Mouse (Mus musculus): ENCODE results near the gene Atoh7. TPM values are rescaled to one million over a fixed set of nuclear protein-coding genes. Genes with fewer than 3 reads are reported as not detected.

Gene Atoh7
- total and polyA plus RNA-seq, 3 experiments: not detected

GRCm38 (mm10) chr10:63100657-63101056 lies 1.2 kb downstream of the Atoh7 start:
- no peak overlapping the region for H3K9ac ChIP-seq (ENCODE audit: control insufficient read depth, low read depth, low read length, poor library complexity, severe bottlenecking)
- no peaks in the 10 kb centered on the region; a peak in 2 of 4 replicates for H3K27me3 ChIP-seq (ENCODE audit: control insufficient read depth in 1 of 2, insufficient read depth in 2 of 2, low read length in 2 of 2)
- H3K79me2 ChIP-seq (ENCODE audit: control insufficient read depth, insufficient read depth, low read length, poor library complexity): no peaks in the 10 kb centered on the region
- H3K27ac ChIP-seq (ENCODE audit: control insufficient read depth, low read depth, low read length): no peak overlapping the region
- no peaks in the 10 kb centered on the region for H3K36me3 ChIP-seq (ENCODE audit: control insufficient read depth in 1 of 2, insufficient read depth in 2 of 2, low read length in 2 of 2)
- DNase-seq (ENCODE audit: low read depth, low spot score): no peak
- TF ChIP-seq RCOR1 (IDR thresholded peaks at IDR 0.05; ENCODE audit: low read depth, low read length): no peak
- TF ChIP-seq ETS1 (IDR thresholded peaks at IDR 0.05; ENCODE audit: low read depth, low read length): no peak
- TF ChIP-seq NELFE (IDR thresholded peaks at IDR 0.05; ENCODE audit: low read depth, low read length): no peak
- TF ChIP-seq E2F4 (IDR thresholded peaks at IDR 0.05; ENCODE audit: borderline replicate concordance, low read depth, low read length): no peak
- TF ChIP-seq BHLHE40 (IDR thresholded peaks at IDR 0.05; ENCODE audit: borderline replicate concordance, low read depth, low read length): no peak
- TF ChIP-seq ZNF384 (IDR thresholded peaks at IDR 0.05; ENCODE audit: low read depth, low read length): no peak
- no peak for TF ChIP-seq USF1 (IDR thresholded peaks at IDR 0.05; ENCODE audit: low read depth, low read length)
- no peak for TF ChIP-seq MXI1 (IDR thresholded peaks at IDR 0.05; ENCODE audit: low read depth, low read length)
- TF ChIP-seq HCFC1 (IDR thresholded peaks at IDR 0.05; ENCODE audit: low read depth, low read length): no peak
- TF ChIP-seq GATA1 (IDR thresholded peaks at IDR 0.05; ENCODE audit: low read depth, low read length): no peak
- TF ChIP-seq POLR2AphosphoS2 (IDR thresholded peaks at IDR 0.05; ENCODE audit: low read length): no peak
- no peak for TF ChIP-seq POLR2AphosphoS5 (IDR thresholded peaks at IDR 0.05; ENCODE audit: borderline replicate concordance, low read depth, low read length)
- TF ChIP-seq JUND (IDR thresholded peaks at IDR 0.05; ENCODE audit: low read depth, low read length): no peak
- no peak for TF ChIP-seq ZMIZ1 (IDR thresholded peaks at IDR 0.05; ENCODE audit: low read depth, low read length)
- TF ChIP-seq TAL1 (IDR thresholded peaks at IDR 0.05; ENCODE audit: low read length): no peak
- no peak for TF ChIP-seq ELF1 (IDR thresholded peaks at IDR 0.05; ENCODE audit: low read depth, low read length)
- TF ChIP-seq CHD1 (IDR thresholded peaks at IDR 0.05; ENCODE audit: low read depth, low read length): no peak
- no peak for TF ChIP-seq MAX (IDR thresholded peaks at IDR 0.05; ENCODE audit: low read length)
- H3K4me3 ChIP-seq (ENCODE audit: control insufficient read depth in 1 of 2, insufficient read depth in 1 of 2, low read depth in 2 of 2, low read length in 2 of 2): no peak overlapping the region
- no peaks in the 10 kb centered on the region for H3K4me1 ChIP-seq (ENCODE audit: control insufficient read depth in 1 of 2, insufficient read depth in 2 of 2, low read length in 2 of 2)
- H3K9me3 ChIP-seq (replicated peaks; ENCODE audit: insufficient read depth, low read length): no peaks in the 10 kb centered on the region

GRCm38 (mm10) chr10:63113027-63113604 lies 13.7 kb downstream of the Atoh7 start:
- Histone ChIP-seq H3K79me2 (ENCODE audit: control insufficient read depth, insufficient read depth, low read length, poor library complexity) (no peaks in the 10 kb centered on the region), H3K4me1 (ENCODE audit: control insufficient read depth in 1 of 2, insufficient read depth in 2 of 2, low read length in 2 of 2) (no peaks in the 10 kb centered on the region), H3K36me3 (ENCODE audit: control insufficient read depth in 1 of 2, insufficient read depth in 2 of 2, low read length in 2 of 2) (no peaks in the 10 kb centered on the region), H3K9me3 (replicated peaks; ENCODE audit: insufficient read depth, low read length) (no peaks in the 10 kb centered on the region), H3K4me3 (ENCODE audit: control insufficient read depth in 1 of 2, insufficient read depth in 1 of 2, low read depth in 2 of 2, low read length in 2 of 2) (no peak overlapping the region), H3K27me3 (ENCODE audit: control insufficient read depth in 1 of 2, insufficient read depth in 2 of 2, low read length in 2 of 2) (no peaks in the 10 kb centered on the region), H3K27ac (ENCODE audit: control insufficient read depth, low read depth, low read length) (no peak overlapping the region), H3K9ac (ENCODE audit: control insufficient read depth, low read depth, low read length, poor library complexity, severe bottlenecking) (no peak overlapping the region)
- DNase-seq (ENCODE audit: low read depth, low spot score): peak; percentile 65
- TF ChIP-seq CTCF (IDR thresholded peaks at IDR 0.05 in 2 of 3, conservative IDR thresholded peaks at IDR 0.05 in 1 of 3; ENCODE audit: control insufficient read depth in 1 of 3, insufficient read depth in 1 of 3, low read depth in 2 of 3, low read length in 3 of 3, poor library complexity in 1 of 3, severe bottlenecking in 1 of 3): peak; percentile 23 to 73 (median 28); a peak in 4 of 6 replicates
- TF ChIP-seq USF2 (IDR thresholded peaks at IDR 0.05; ENCODE audit: borderline replicate concordance in 1 of 2, insufficient read depth in 1 of 2, low read depth in 1 of 2, low read length in 2 of 2): no peak
- TF ChIP-seq RAD21 (IDR thresholded peaks at IDR 0.05; ENCODE audit: low read depth, low read length): peak; percentile 81
- TF ChIP-seq ZC3H11A (IDR thresholded peaks at IDR 0.05; ENCODE audit: low read depth, low read length): peak; percentile 74
- no peak for TF ChIP-seq POLR2AphosphoS5 (IDR thresholded peaks at IDR 0.05; ENCODE audit: borderline replicate concordance, low read depth, low read length)
- peak; percentile 71 for TF ChIP-seq SMC3 (IDR thresholded peaks at IDR 0.05; ENCODE audit: low read depth, low read length)

All from MEL (cell line).